Mouse (Mus musculus): ENCODE measurements around the gene Npvf.
"Not testable (repeated sequence)": the region's sequence is repeated elsewhere in the genome, so short reads cannot be mapped to it uniquely, and the experiment has no call there.

Npvf gene

GRCm38 (mm10) chr6:50646659-50647058, 7.6 kb downstream of the Npvf start:
- CTCF ChIA-PET: no interaction called here
- POLR2A ChIA-PET: no interaction called here

- CTCF ChIA-PET: no interaction called here
Measured at GRCm38 (mm10) chr6:50644701-50645100, 9.5 kb downstream of the Npvf start.

GRCm38 (mm10) chr6:50641898-50642297, 12.3 kb downstream of the Npvf start:
- ChIA-PET CTCF (interaction anchor here in 1 of 4 experiments (0.6 kb wide), 1 partner anchor 195 kb away, joined by 12 read pairs; no protein-coding TSS in a partner anchor), POLR2A (no interaction called here)

More at GRCm38 (mm10) chr6:50644701-50645100, 9.5 kb downstream of the Npvf start:
- POLR2A ChIA-PET: no interaction called here

GRCm38 (mm10) chr6:50640377-50640776, 13.9 kb downstream of the Npvf start:
- ChIA-PET POLR2A (no interaction called here), CTCF (no interaction called here)

GRCm38 (mm10) chr6:50639656-50640055, 14.6 kb downstream of the Npvf start:
- POLR2A ChIA-PET: no interaction called here
- CTCF ChIA-PET: interaction anchor here in 2 of 4 experiments (0.5 to 0.8 kb wide), 2 partner anchors 167 to 330 kb away, joined by 3 read pairs; no protein-coding TSS in a partner anchor

GRCm38 (mm10) chr6:50626170-50626569, 28.1 kb downstream of the Npvf start:
- CTCF ChIA-PET, POLR2A ChIA-PET: not testable (repeated sequence)

GRCm38 (mm10) chr6:50618273-50618672, 36.0 kb downstream of the Npvf start:
- CTCF ChIA-PET, POLR2A ChIA-PET: not testable (repeated sequence)

GRCm38 (mm10) chr6:50601620-50602019, 52.6 kb downstream of the Npvf start:
- CTCF ChIA-PET: interaction anchor here (0.6 to 1.2 kb wide), 7 partner anchors 8 to 299 kb away, joined by 3 to 12 read pairs (median 3); no protein-coding TSS in a partner anchor
- POLR2A ChIA-PET: no interaction called here

All from embryonic stem cell, embryonic (primary cell).